Mouse (Mus musculus): ENCODE results near the gene Osbp2.
A peak's percentile ranks its signal among the peaks of the same experiment; 100 is the strongest.

The Osbp2 gene

DNA sequence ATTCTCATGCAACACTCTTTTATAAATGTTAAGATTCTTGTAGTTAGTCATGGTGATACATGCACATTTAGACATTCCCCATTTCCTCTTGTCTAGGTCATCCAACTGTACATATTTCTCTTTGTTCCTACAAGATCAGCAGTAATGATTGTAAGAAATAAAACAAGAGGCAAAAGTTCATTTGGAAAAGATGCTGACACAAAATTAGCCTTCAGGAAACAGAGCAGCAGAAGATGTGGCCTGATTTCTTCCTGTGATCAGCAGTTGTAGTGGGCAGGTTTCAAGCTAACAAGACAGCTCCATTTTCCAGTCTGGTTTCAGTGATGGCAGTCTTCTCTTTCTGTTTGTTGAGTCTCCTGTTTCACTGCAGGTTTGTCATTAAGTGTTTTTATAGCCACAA is 47.8 kb downstream of the Osbp2 start:
- DNase-seq: no peak

DNA sequence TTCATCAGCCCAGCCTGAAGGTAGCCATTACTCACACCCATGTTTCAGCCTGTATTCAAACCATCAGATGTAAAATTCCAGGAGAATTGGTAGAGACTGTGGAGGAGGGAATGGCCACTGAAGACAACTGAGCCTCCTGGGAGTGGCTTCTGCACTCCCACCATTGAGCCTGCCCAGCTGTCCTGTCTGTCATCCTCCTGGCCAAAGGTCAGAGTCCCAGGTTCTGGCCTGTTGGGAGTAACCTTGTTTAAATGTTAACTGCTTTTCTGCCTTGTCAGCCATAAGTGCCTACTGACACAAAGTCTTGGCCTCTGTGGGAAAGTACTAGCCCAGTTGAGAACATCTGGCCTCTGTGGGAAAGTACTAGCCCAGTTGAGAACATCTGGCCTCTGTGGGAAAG is 50.4 kb downstream of the Osbp2 start:
- peak; percentile 88 for DNase-seq

DNA sequence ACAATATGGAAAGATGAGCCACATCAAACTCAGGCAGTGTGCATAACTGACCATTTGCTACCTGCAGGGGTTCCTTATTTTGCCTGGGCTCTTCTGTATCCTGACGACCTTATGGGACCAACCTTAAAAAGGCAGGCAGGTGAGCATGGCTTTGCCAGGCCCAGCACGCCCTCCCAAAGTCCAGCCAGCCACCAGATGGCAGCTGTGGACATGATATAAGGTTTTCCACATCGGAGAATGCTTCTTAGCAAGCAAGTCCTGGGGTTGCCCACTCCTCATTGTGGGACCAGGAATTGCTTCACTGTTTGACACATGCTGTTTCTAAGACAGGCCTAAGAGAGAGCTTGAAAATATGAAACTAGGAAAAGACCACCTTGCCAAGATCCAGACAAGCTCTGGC is 55.5 kb downstream of the Osbp2 start:
- peak; percentile 53 for DNase-seq

DNA sequence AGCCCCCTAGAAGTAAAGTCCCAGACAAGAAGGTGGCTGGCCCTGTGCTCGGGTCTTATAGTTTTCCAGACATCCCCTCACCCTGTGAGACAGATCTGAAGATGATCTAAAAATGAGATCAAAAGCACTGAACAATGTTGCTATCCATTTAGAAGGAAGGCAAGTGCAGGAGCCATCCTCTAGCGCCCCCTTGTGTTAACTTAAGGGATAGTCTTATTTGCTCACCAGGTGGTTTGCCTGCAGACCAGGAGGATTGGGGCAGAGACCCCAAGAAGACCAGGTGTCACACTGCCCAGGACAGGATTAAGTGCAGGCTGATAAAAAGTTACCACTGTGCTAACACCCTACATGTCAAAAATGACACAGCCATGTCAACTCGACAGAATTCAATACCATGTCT is 58.3 kb downstream of the Osbp2 start:
- no peak for DNase-seq

DNA sequence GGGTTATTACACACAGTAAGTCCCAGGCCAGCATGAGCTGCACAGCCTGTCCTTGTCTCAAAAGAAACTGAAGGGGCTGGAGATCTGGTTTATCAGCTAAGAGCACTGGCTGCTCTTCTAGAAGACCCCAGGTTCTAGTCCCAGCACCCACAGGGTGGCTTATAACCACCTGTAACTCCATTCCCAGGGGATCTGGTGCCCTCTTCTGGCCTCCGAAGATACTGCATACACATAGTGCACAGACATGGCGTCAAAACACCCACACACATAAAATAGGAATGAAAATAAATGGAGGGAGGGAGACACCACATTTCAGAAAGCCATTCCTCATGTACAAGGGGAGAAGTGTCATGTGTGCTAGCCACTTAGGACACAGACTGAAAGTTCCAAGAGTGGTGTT is 59.1 kb downstream of the Osbp2 start:
- no peak for DNase-seq

DNA sequence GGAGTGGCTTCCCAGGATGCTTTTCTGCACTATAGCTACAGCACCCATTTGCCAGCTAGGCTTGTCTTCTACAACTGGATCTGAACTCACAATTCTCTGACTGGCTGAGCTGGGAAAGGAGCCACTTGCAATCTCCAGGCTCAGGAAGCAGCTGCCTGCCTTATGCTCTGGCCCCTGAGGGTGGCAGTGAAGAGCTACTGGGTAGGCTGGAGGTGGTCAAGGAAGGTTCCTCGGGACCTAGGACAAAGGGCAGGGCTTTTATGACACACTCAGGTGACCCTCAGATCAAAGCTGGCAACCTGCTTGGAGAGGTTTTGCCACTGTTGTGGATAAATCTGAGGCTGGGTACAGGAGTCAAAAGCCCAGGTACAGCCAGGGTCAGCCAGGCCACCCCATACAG is 61.6 kb downstream of the Osbp2 start:
- no peak for DNase-seq

DNA sequence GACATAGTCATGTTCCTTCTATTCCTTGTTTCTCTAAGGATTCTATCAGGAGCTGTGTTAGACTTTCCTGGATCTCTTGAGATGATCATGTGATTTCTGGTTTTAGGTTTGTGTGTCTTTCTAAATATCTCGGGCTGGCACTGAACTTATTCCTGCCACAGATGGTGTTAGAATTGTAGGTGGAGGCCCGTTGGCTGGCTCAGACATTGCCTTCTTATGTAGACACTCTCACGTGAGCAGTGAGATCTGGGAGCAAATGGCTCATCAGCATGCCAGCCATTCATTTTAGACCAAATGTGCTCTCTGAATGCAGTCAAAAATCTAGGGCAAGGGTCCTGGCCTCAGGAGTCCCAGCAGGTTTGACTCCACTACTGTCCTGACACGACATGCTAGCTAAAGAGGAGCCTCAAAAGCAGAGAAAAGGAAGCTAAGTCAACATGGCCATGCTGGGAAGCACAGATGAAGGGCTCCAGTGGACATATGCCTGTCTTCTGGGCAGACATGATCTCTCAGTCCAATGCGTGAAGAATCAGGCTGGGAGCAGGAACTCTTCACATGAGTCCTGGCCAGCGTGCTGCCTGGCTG is 66.0 kb downstream of the Osbp2 start:
- DNase-seq: no peak

DNA sequence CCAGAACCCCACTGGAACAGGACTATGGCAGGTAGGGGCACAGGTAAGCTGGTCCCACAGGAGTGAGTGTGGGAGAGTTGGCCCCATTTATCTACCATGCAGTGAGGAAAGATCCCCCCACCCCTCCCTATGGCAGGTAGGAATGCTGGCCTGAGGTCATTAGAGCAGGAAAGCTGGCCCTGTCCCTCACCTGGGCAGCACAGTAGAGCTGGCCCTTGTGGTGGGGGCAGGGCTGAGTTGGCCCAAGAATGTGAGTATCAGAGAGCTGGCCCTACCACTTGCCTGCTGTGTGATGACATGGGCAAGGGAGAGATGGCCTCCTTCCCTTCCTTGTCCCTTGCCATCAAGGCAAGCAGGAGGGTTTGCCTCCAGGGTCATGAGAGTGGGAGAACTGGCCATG is 73.0 kb downstream of the Osbp2 start:
- DNase-seq: peak; percentile 27

DNA sequence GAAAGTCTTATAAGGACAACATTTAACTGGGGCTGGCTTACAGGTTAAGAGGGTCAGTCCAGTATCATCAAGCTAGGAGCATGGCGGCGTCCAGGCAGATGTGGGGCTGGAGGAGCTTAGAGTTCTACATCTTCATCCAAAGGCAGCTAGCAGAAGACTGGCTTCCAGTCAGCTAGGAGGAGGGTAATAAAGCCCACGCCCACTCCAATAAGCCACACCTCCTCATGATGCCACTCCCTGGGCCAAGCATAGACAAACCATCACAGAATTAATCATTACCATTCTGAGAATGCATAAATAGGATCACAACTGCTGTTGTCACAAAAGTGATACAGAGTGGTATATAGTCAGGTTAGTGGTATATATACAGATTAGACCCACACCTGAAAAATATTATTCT is 73.8 kb downstream of the Osbp2 start:
- peak; percentile 64 for DNase-seq

DNA sequence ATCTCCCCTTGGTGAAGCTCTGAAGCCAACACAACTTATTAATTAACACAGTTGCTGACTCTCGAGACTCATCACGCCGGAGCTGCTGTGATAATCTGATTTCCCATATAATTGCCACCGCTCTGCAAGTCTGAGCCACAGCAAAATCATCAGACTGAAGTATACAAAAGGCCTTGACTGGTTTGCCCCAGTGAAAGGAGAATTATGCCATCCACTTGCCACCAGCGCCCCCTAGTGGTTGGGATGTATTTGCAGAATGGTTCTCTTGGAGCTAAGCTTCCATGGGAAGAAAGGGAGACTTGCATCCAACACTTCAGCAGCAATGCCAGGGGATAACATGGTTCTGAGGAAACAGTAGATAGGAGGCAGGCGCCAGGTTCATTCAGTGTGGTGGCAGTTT is 77.1 kb downstream of the Osbp2 start:
- peak; percentile 69 for DNase-seq

DNA sequence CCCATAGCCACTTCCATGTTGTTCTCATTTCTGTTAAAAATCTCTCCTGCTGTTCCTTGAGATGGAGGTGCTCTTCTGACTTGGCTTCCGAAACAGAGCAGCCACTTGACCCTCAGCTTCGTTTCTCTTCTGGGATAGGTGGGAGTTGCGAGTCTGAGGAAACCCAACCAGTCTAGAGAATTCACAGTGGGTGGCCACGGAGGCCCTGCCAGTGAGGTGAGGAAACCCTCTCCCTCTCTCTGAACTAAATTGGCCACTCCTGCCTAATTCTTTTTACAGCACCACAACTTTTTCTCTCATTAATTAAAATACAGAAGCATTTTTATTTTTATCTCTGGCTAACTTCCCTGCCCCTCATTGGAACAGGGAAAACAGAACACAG is 88.4 kb downstream of the Osbp2 start:
- DNase-seq: no peak

DNA sequence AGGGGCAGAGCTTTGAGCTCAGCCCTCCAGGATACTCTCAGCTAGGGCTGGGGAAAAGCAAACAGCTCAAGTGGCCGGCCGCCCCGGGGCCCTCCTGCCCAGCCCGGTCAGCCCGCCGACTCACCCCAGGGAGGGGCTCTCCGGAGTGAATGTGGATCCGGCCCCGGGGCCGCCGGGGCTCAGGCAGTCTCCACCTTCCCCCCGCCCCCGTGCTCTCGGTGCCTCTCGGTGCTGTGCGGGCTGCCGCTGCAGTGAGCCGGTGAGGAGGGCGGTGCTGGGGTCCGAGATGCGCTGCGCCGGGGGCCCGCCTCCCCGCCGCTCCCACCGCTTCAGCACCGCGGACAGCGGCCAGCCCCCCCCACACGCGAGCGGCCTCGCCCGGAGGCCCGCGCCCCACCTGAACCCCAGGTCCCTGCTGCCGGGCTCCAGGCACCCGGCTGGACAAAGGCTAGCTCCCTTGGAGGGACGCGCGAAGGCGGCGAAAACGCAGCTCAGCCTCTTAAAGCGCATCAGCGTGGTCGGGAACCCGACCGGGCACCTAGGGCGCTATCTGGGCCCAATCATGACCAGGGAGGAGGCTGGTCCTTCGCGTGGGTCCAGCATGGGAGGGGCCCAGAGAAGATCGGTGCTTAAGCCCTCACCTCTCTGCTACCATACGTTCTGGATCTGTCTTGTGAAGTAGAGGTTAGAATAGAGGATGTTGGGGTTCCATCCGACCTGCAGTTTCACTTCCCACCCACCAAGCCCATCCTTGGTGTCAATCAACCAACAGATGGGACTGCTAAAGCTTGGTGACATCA is 89.0 kb downstream of the Osbp2 start:
- no peak for DNase-seq

DNA sequence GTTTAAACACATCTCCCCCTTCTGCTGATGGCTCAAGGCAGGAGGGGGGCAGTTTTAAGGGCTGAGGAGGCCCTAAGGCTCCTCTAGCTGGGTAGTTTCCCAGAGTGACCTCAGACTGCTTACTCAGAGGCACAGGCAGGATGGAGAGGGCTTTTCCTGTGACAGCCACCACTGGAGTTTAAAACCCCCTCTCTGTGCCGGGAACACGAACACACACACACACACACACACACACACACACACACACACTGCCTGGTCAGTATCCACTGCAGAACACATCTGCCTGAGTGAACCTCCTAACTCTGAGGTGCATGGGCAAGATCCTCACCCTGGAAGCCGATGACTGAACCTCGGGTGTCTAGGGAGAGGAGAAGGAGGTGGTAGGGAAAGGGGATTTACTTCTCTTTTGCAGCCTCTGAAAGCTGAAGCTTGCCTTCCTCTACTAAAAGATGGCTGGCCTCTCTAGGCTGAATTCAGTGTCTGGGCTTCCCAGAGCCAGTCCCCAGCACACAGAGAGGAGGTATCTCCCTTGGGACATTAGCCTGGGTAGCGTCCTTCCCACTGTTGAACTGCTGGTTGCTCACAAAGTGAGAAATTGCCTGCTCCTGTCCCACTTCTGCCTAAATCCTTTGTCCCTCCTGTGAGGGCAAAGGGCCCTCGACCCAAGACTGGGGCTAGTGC is 89.8 kb downstream of the Osbp2 start:
- DNase-seq: no peak

DNA sequence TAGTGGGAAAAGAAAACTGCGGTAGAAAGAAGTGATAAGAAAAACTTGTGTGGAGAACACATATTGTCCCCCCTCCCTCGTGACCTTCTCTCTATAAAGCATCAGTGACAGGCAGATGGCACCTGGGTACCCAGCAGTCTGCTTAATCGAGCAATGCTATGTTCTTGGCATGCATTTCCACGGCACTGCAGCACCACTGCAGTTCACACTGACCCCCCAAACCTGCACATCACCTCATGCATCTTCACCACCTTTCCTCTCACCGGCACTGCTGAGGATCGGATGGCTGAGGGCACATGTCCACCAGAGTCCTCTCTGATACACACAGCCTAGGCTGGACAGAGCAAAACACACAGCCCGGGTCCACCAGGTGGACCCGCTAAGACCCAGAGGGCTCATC is 90.6 kb downstream of the Osbp2 start:
- DNase-seq: no peak

DNA sequence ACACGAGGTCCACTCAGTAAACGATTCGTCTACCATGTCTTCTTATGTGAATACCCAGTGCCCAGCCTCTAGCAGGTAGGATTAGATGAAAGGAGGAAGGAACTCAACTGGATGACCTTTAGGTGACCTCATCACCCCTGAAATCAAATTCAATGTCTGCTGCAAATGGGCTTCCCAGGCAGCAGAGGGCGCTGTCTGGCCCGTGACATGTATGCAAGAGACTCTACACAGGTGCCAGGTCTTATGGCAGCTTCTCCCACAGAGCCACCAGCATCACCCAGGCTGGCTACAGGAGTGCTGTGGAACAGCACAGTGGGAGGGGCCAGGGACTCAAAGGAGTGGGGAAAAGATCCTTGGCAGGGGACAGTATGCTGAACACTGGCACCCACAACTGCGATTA is 92.4 kb downstream of the Osbp2 start:
- no peak for DNase-seq

DNA sequence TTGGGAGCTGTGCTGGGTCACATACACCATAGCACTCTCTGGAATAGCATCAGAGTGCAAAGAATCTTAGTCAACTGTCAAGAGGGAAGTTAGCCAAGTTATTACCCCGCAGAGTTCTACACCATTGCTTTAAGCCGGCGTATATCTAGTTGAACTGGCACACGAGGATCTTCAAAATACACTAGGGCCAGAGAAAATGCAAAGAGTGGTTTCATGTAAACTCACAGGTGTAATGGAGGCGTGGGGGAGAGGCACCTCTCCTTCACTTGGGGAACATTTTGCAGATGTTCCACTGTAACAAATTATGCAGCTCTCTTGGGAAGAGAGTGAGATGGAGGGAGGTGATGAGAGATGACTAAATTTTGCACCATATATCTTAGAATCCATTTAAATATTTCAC is 95.9 kb downstream of the Osbp2 start:
- no peak for DNase-seq

DNA sequence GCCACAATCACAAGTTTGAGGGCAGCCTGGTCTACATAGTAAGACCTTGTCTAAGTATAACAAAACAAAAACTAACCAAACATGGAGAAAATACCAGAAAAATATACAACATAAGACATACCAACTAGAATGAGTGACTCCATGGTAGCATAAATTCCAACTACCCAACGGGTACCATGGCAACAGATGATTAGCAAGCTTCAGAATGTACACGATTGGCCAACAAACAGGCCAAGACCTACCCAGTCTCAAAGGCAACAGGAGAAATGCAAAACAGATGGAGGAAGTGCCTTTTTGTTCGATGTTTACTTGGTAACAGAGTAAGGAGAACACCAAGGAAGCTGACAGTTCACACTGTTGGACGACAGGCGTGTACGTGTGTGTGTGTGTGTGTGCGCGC is 96.7 kb downstream of the Osbp2 start:
- no peak for DNase-seq

DNA sequence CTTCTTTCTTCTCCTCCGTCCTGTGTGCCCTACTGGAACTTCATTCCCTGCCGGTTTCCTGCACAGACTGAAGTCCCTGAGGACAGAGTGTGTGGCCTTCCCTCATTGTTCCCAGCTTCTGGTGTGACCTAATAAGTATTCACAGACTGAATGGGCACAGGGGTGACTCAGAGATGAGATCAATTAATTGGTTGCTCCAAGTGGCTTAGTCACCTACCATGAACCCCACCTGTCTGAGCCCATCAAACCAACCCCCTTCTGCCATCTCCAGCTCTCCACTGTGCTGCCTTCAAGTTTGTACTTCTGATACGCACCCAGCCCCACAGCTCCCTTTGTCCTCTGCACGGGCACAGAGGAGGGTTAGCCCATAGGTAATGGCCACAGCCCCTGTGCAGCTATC is 99.4 kb downstream of the Osbp2 start:
- DNase-seq: no peak

DNA sequence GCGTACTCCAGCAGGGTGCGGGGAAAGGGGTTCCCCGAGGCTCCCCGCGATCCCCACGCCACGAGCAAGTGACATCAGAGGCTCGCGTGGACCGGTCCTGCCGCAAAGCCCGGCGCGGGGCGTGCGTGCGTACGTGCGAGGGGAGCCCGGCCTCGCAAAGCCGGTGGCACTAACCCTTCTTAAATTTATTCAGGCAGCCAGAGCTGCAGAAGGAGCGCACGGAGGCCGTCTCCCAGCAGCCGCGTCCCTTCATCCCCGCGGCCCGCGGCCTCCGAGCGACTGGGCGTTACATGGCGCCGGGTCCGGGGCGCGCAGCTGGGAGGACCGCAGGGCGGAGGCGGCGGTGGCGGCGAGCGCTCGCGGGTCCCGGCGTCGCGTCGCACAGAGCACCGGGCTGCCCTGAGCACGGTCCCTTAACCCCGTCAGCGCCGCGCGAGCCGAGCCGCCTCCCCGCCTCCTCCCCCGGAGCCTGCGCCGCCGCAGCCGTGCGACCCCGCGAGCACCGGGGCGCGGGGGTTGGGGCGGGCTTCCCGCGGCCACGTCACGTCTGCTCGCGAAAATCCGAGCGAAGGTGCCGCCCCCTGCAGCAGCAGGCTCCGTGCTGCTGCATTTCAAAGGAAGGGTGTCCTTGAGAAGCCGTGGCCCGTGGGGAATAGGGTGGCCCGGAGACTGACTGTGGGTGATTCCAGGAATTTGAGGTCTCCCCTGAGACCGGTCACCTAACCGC is 101.8 kb downstream of the Osbp2 start:
- no peak for DNase-seq

DNA sequence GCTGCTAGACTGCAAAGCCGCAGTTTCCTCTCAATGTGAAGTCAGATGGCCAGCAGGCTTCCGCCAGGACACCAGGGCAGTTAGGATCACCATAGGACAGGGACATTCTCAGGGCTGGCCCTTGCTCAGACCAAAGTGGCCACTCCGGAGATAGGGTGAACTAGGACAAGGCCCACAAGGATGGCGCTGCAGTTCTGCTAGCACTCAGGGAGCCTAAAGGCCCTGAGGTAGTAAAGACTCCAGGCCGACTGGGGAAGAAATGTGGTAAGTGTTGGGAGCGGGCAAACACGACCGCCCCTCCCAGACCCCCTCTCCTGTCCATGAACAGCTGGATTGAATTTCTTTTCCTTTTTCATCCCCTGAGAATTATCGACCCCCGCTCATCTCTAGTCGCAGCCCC is 102.4 kb downstream of the Osbp2 start:
- no peak for DNase-seq

DNA sequence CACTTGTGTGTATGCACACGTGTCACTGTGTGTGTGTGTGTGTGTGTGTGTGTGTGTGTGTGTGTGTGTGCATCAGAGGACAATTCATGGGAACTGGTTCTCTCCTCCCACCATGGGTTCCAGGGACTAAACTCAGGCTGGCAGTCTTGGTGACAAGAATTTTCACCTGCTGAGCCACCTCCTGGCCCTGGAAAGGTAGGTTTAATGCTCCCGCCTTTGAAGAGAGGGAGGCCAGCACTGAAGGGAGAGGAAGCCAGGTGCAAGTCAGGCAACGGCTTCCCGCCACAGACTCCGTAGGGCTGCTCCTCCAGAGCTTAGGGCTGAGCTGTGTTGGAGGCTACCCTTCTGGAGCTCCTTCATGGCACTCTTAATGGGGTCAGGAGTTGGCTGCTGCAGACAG is 104.3 kb downstream of the Osbp2 start:
- no peak for DNase-seq

DNA sequence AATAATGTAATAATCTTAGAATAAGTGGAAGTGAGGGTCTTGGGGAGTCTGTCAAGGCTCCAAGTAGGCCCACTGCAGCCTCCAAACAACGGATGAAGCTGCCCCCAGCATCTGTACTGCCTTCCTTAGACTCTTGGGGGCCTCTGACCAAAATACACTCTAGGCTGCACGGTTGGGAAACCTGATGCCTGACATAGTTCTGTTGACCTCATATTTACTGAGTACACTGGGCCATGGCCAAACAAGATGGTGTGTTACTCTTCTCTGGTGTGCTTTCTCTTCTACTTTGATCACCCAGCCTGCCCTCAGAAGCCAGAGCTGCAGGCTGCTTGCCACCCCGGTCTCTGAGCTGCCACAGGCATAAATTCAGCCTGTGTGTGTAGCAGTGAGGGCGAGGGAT is 108.4 kb downstream of the Osbp2 start:
- no peak for DNase-seq

DNA sequence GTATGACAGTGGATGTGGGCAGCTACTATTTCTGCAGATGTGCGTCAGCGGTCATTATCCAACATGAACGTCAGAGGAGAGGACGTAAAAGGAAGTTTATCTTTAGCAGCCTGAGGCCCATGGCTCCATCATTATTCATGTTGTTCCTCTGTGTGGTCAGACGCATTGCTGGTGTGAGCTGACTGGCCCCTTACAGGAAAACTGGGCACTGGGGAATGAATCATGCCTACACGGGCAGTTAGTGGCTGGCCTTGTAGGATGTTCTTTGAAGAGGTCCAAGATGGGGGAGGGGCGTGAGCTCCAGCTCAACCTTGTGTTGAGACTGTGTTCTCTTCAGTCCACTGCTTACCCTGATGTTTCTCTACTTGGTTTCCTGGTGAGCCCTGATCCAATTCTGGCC is 109.0 kb downstream of the Osbp2 start:
- no peak for DNase-seq

DNA sequence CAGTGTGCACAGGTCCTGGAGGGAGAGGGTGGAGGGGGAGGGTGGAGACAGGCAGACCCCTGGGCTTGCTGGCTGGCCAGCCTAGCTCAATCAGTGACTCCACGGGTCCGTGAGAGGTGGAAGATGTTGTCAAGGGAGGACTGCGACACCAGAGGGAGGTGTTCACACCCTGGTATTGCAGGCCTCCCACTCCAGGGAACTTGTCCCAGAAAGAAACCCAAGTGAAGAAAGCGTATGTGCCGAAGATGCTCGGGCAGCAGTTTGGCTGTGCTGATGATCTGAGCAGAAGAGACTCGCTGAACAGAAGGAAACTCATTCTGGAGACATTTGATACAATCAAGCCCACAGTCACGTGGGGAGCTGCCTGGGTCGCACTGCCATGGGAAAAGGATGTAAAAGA is 109.8 kb downstream of the Osbp2 start:
- DNase-seq: no peak
